Mouse (Mus musculus): ENCODE measurements around the gene Morn5. TPM values are rescaled to one million over a fixed set of nuclear protein-coding genes. Genes with fewer than 3 reads are reported as not detected.

The Morn5 gene
- total and polyA plus RNA-seq, 3 experiments = not detected

GRCm38 (mm10) chr2:36071660-36072305 lies 22.5 kb downstream of the Morn5 start:
- DNase-seq = peak; percentile 13

DNA sequence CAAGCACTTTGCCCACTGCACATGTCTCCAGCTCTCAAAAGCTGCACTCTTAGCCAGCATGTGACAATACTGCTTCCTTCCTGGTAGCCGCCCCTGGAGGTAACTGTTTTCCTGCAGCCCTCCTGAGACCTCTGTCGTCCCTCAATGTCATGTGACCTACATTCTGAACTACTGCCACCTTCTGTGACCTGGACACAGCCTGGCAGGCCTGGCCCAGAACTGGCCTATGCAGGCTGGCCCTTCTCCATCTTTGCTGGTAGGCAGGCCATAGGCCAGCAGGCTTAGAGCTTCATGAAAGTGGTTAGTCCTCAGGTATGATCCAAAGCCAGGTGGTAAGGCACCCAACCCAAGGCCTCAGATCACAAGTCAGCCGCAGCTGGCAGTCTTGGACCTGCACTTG lies 24.5 kb downstream of the Morn5 start:
- peak; percentile 24 for DNase-seq

DNA sequence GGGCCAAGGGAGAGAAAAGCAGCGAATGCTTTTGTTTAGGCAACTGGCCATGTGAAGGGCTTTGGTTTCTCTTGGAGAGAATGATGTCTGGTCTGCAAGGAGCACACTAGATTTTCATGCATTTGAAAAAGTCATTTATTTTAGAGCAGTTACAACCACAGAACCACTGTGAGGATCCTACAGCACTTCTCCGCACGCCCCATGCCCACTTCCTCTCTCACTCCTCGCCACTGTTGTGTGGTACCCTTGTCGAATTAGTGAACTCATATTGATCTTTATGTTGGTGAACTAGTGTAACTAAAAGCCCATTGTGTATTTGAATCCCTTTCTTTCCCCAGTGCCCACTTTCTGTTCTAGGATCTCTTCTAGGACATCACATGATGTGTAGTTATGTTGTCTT lies 26.0 kb downstream of the Morn5 start:
- no peak for DNase-seq

DNA sequence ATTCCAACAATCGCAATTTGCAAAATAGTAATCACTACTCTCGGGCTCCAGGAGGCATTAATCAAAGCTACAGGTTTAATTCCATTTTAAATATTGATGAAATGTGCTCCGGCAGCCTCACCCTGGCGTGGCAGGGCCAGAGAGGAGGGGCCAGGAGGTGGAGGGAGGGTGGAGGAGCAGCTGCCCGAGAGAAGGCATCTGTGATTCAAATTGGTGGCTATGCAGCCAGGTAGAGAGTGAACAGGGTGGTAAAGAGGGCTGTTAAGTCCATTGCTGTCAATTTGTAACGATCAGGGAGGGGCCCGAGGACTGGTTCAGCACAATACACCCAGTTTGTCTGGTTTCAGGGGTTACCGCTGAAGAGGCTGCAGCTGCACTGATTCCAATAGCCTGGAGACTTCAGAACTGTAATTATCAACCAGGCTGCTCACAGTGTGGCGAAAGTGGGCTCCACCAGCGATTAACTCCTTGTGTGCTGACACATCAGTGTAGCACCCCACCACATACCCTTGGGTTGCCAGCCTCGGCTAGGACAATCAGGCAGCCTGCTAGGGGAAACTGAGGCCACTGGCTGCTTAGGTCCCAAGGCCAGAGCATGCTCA lies 28.0 kb downstream of the Morn5 start:
- no peak for DNase-seq

DNA sequence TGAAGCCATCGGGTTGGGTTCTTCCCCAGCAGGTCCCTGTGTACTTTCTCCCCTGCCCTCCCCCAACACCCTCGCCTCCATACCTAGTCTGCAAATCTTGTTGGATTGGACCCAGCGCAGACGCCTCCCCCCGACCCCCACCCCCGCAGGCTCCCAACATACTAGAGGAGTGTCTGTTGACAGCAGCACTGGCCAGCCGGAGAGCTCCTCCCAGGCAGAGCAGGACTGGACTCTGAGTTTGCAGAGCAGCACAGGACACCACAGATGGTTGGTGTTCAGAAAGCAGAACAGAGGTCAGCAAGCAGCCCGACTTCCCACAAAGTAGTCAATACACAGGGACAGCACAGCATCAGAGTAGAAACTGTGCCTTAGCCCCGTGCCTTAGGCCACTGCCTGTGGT lies 32.2 kb downstream of the Morn5 start:
- no peak for DNase-seq

GRCm38 (mm10) chr2:36082802-36083580 lies 33.7 kb downstream of the Morn5 start:
- DNase-seq = no peak

DNA sequence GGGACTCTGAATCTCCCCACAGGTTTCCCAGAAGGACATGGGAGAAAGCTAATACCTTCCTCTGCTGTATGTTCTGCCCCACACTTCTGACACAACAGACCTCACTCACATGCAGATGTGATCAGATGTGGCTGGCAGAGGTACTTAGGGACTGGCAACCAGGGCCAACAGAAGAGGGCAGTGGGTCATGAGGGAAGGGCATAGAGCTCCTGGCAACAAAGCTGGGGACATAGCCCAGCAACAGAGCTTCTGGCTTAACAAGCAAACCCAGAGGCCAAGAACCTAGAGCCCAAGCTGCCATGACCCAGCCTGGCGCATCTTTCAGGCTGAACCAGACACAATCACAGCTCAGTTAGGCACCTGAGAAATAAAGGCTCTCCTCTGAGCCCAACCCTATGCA lies 35.8 kb downstream of the Morn5 start:
- no peak for DNase-seq

DNA sequence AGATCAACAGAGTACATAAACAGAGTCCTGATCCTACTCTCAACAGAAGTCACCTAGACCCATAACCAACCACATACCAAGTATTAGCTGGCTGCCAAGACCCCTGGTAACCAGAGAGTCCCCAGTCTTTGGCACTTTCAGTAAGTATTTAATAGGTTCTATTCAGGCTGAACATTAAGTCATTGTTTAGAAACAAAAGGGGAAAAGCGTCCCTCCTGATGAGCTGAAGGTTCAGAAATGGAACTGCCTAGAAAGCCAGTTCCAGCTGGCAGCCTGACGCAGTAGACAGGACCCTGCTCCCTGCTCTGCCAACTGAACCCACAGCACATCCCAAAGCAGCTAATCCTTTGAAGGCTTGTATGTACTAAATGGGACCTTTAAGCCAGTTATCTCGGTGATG lies 39.9 kb downstream of the Morn5 start:
- DNase-seq = no peak

DNA sequence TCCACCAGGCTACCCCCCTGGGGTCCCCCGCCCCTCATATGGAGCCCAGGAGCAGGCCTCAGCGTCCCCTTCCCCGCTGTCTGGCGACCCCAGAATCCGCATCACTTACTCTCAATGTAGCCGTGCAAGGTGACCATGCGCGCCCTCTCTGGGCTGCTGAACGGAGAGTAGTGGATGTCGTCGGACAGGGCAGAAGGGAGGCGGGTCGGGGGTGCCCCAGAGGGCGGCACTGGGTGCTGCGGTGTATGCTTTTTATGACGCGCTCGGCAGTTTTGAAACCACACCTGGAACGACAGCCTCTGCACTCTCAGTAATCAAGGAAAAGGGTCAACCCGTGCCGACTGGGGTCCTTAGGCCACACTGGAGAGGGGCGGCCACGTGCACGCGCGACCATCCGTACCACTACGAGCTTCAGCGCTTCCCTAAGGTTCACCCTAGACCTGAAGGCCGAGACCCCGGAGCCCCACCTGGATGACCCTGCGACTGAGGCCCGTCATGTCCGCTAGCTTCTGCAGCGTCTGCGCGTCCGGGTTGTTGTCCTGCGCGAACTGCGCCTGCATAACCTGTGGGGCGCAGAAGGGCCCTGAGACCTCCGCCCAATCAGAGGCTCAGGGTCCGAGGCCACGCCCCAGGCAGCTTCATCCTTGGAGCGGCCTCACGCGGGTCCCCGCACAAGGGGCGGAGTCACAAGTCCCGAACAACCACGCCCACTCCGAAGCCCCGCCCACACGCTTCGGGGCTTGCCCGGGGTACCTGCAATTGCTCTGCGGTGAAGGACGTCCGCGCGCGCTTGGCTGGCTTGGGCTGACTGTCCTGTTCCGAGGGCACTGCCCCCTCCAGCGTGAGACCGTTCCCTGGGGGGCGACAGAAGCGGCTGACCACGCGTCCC lies 41.8 kb downstream of the Morn5 start:
- peak; percentile 76 for DNase-seq

GRCm38 (mm10) chr2:36092748-36093147 lies 43.5 kb downstream of the Morn5 start:
- DNase-seq = no peak

GRCm38 (mm10) chr2:36093301-36093700 lies 44.0 kb downstream of the Morn5 start:
- DNase-seq = no peak

DNA sequence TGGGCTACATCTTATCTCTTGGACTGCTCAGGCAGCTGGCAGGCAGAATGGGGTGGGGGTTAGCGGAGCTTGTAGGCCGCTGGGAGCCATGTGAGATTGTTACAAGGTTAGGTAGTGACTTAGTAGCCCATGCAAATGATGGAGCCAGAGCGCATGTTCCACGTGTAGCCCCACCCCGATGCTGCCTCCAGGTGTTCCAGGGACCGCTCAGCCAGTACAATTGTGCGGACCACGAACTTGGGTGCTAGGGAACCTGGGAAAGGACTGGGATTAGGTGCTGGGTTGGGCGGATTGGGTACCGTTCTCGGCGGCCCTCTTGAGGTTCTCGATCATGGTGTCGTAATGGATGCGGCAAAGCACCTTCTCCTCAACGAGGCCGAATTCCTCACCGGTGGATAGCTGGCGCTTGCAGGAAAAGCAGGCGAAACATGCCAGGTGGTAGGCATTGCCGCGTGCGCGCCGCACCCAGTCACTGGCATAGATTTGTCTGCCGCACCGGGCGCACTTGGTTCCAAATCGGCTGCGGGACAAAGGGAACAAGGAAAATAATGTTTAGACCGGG lies 44.7 kb downstream of the Morn5 start:
- DNase-seq = no peak

- DNase-seq = no peak
Observed at GRCm38 (mm10) chr2:36097129-36097815, 48.0 kb downstream of the Morn5 start.

DNA sequence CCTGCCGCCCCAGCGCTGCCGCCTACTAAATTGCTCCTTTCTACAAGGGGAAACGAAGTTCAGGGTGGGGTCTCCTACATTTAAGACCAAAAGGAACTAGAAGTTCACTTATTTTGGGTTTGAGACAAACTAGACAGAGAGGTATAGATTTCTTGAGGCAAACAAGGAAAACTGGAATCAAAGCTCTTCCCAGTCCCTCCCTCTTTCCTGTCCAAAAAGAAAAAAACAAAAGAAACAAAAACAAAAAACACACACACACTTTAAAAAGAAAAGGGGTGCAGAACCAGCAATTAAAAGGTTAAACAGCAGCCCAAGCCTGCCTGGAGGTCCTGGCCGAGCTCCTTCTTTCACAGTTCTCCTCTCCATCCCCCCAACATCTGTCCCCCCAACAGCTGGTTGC lies 48.8 kb downstream of the Morn5 start:
- DNase-seq = no peak

DNA sequence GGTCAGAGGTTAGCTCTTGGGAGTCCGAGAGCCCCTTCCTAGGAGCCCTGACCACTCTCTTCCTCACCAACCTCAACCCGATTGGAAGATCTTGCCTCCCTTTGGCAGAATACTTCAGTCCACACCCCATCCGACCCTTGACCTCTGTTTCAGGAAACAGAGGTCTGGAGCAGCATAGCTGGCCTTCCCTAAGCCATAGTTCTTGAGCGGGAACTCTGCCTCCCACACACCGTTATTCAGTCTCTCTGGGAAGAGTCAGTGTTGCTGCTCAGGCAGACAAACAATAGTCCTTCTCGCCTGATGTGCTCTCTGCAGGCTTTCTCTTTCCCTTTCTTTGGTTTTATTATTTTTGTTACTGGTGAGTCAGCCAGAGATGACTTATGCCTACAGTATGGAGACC lies 50.5 kb downstream of the Morn5 start:
- no peak for DNase-seq

- DNase-seq = no peak
Observed at GRCm38 (mm10) chr2:36101866-36102558, 52.8 kb downstream of the Morn5 start.

DNA sequence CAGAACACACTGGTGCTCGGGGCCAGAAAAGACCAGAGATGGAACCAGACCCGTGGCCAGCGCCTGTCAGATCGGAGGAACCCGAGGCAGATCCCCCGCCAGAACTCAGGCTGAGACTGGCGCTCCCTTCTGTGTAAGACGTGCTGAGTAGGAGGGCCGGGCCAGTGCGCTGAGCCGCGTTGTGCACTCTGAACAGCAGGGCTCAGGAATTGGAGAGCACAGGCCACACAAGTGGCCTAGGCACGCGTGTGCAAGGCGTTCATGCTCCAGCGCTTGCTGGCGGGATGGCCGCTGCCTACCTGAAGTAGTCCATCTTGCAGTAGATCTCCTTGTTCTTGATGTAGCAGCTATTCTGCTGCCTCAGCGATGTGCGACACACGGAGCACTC lies 53.3 kb downstream of the Morn5 start:
- DNase-seq = peak; percentile 33

DNA sequence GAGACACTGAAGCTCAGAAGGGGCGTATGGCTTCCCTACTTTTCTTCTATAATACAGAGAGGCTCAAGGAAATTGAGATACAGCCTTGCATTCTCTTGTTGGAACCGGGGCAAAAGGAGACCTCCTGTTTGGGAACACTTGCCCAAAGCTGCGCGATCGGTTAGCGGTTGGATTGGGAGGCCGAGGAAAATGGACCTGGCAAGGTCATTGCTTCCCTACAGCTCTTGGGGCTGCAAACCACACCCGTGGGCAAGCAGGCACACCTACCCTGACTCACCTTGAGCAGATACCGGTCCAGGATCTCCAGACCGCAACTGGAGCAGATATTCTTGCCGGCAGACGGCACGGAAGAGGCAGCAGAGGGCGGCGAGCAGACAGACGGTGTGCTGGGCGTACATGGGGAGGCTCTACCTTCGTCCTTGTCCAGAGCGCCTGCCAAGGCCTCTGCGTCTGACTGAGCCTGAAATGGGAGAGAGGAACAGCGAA lies 53.9 kb downstream of the Morn5 start:
- DNase-seq = no peak

DNA sequence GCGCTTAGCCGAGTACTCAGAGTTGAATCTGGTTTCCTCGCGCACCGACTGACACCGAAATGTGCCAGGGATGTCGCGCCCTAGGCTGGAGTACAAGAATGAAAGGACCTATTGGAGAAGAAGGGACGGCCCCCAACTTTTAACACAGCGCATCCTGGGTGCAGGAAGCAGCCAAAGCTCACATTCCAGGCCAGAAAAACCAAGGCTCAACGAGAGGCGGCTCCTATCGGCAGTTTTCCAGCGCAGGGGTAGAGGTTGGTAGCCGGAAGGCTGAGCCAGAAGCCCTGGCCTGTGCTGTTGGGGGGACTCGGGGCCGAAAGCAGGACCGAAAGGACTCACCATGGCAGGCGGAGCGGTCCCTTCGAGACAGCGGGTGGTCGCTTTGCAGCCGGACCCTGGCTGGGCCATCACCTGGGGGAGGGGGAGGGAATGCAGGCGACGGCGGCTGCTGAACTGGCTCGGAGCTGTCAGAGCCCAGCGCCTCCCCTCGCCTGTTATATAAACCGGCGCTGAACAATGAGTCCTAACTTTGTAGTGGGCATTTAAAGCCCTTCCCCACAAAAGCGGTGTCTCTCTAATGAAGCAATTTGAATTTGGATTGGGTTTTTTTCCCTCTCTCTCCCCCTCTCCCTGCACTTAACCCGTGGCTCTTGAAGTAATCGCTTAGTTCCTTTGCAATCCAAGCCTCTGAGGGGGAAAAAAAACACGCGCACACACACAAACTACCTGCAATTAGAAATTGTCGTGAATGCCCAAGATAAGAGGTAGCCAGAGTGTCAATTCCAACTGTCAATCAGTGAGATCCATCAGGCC lies 54.5 kb downstream of the Morn5 start:
- DNase-seq = peak; percentile 45

Data from adrenal gland, adult 2 months (tissue).